Mouse (Mus musculus) cerebellum, postnatal 10 days (tissue): ENCODE data around the gene Cnga1.

Source experiments
- DNase-seq, 2 experiments: peaks; one replicate each; pipeline ENCODE4 v3.0.0; 2021; ENCODE audit warnings: mixed read lengths in 2 of 2

The Cnga1 gene

DNA sequence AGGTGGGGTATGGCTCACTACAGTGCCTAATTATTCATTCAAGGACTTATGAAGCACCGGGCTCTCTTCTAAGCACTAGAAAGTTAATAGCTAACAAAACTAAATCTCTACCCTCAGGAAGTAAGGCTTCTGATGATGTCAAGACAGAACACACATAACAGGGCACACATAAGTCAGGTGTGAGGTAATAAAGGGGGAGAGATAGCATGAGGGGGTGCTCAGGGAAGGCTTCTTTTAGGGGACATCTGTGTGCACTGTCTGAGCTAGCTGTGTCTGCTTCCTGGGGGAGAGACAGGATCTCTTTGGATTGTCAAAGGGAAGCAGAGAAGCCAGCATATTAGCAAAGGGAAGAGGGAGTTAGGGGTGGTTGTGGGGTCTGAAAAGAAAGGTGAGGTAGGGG lies at the start of gene Cnga1:
Gene Cnga1, minus strand, starts transcription at position 101 of the 400 bp plus-strand sequence.
- no peak for DNase-seq

- no peak for DNase-seq
Observed at GRCm38 (mm10) chr5:72690516-72690915, 46.4 kb upstream of the Cnga1 start.

- no peak for DNase-seq
Observed at GRCm38 (mm10) chr5:72689556-72689955, 45.5 kb upstream of the Cnga1 start.

DNA sequence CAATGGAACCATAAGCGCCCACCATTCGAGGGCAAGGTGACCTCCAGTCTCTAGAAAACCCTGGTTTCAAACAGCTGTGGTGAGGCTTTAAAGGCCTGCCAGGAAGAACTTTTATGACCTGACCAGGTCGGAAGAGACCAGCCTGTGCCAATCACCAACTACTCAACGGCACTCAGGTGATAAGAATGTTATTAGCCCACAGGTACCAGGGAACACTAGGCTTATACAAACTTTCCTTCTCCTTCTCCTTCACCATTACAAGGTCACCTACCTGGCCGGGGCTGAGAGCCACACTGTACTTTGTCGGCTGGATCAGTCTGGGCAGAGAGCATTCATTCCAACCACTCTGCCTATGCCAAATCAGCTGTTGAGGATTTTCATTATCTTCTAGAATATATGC lies 37.4 kb upstream of the Cnga1 start:
- no peak for DNase-seq

GRCm38 (mm10) chr5:72674994-72675542 lies 31.0 kb upstream of the Cnga1 start:
- no peak for DNase-seq

DNA sequence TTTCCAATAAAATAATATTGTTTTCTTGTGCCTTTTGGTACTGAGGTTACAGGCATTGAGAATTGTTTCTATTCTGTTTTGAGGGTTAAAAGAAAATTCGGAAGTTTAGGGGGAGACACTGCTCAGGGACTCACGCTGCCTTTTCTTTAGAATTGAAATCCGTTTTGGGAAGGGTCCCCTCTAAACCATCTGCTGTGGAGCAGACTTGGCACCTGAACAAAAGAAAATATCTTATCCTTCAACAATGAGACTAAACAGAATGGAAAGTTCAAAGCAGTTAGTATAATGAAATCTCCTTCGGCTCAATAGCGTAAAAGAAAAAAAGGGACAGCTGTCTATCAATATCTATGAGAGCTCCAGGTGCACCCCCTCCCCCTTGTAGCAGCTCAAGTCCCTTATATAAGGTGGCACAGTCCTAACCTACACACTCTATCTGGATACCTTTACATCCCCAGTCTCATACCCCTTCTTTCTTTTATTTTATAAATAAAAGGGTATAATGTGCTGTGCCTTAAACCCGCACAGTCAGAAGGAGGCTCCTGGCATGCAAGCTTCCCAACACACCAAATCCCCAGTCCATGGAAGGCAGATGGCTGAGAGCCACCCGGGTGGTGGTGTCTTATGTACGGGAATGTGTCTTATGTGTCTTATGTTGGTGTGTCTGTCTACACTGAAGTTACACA lies 27.1 kb upstream of the Cnga1 start:
- DNase-seq = peak; percentile 27 to 31

DNA sequence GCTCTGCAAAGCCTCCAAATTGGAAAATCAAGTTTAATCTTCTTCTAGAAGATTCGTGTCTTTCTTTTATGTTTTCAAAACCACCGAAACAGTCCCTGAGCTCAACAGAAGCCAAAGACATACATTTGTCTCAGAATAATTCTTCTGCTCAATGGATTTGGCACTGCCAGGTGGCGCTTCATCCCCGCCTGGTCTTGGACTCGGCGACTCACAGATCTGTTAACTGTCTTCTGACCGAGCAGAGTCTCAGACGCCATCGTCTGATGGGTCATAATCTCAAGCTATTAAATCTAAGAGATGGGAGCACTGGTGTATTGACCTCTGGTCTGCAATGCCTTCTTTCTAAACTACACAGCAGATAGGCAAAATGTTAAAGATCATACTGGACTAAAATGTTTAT lies 24.3 kb upstream of the Cnga1 start:
- peak; percentile 68 to 80 for DNase-seq

GRCm38 (mm10) chr5:72666428-72666827 lies 22.4 kb upstream of the Cnga1 start:
- DNase-seq = no peak

DNA sequence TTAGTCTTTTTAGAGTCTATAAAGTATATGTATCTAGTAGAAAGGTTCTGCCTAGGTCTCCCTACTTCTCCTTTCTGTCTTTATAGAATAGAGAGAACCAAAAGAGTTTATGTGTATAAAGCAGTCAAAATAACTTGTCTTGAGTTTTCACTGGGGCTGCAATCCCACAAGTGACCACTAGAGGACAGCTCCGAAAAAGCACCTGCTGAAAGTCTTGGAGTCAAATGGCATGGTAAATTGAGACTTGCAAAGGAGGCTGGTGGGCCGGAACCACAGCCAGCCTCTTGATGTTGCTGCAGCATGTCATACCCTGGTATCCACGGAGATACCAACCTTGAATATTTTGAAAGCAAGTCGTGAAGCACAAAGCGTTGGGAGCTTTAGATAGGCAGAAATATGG lies 21.2 kb upstream of the Cnga1 start:
- peak; percentile 72 to 81 for DNase-seq

- DNase-seq = no peak
Observed at GRCm38 (mm10) chr5:72664854-72665253, 20.8 kb upstream of the Cnga1 start.

DNA sequence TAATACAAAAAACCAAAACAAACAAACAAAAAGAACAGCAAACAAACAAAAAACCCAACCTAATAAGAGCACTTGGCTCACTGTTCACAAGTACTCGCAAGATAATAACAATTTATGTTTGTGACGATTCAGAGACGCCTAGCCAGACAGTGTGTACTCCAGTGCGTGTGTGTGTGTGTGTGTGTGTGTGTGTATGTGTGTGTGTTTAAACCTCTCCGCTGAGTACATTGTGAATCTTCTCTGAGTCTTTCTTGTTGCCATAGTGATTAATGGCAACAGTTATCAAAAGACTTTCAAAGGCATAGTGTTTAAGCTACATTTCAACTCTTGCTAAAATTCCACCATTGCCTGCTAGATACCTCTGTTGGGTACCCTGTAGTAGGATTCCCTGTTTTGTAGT lies 20.1 kb upstream of the Cnga1 start:
- no peak for DNase-seq

DNA sequence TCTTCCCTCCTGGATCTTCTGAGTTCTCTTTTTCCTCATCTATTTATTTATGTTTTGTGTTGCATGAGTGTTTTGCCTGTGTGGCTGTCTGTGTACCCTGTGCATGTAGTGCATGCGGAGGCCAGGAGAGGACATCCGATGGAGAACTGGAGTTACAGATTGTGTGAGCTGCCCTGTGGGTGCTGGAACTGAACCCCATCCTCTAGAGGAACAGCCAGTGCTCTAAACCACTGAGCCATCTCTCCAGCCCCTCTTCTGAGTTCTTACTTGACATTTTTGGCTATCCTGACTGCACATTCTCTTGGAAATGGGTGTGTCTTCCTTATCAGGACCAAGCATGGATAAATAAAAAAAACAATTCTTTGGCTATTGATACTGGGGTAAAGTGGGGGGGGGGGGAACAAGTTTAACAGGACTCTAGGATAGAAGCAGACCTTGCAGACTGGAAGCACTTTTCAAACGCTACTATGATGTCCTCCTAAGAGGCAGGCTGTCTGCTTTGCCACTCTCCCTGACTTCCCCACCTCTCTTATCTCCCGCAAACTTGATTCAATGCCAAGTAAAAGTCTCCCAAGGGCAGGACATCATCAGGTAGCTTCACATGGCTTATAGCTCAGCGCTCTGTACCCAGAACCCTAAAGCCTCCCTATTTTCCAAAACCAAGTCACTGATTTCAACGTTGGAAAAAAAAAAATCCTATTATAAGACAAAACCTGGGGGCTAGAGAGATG lies 17.1 kb upstream of the Cnga1 start:
- no peak for DNase-seq

GRCm38 (mm10) chr5:72658375-72658774 lies 14.3 kb upstream of the Cnga1 start:
- DNase-seq = no peak

DNA sequence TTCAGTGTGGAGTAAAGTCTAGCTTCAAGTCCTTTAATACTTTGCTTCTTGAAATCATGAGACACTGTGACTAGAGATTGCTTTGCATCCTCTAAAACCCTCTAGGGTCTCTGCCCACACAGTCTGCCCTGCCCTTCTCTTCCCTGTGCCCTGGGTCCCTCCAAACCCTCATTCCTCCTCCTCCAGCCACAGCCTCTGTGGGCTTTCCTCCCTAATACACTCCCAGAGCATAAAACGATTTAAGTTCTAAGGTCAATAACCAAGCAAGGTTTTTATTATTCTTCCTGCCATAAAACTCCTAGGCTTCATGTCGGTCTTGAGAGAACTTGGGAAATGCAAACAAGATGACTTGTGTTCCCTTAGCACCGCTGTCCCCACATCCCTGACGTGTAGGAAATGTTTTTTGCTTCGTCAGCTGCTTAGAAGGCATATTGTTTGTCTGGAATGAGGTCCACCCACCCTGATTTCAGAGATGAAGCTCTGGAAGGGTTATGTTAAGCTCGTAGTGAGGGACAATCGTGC lies 12.3 kb upstream of the Cnga1 start:
- DNase-seq = no peak

DNA sequence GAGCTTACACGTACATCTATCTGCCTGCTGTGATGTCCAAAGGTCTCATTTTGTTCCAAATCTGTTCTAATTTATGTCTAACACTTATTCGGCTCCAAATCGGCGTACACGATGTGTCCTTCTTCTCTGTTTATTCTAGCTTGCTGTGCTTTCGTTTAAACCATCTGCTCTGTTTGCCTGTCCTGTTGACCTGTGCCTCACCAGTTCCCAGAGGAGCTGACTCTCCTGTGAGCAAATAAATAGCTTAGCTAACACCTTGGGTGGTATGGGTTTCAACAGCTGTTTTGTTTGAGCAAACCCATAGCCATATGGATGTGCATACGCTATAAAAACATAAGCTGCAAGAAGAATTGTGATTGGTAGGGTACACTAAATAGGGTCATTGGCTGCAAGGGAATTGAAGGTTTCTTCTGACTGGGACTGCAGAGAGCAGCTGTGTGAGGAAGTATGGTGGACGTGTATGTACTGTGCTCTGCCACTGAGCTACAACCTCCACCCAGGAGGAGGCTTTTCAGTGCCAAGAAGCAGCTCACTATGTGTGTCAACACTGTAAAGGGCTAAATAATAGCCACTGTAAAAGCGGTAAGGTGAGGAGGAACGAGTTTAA lies 9.1 kb upstream of the Cnga1 start:
- DNase-seq = no peak

GRCm38 (mm10) chr5:72648987-72649735 lies 5.1 kb upstream of the Cnga1 start:
- DNase-seq = no peak

DNA sequence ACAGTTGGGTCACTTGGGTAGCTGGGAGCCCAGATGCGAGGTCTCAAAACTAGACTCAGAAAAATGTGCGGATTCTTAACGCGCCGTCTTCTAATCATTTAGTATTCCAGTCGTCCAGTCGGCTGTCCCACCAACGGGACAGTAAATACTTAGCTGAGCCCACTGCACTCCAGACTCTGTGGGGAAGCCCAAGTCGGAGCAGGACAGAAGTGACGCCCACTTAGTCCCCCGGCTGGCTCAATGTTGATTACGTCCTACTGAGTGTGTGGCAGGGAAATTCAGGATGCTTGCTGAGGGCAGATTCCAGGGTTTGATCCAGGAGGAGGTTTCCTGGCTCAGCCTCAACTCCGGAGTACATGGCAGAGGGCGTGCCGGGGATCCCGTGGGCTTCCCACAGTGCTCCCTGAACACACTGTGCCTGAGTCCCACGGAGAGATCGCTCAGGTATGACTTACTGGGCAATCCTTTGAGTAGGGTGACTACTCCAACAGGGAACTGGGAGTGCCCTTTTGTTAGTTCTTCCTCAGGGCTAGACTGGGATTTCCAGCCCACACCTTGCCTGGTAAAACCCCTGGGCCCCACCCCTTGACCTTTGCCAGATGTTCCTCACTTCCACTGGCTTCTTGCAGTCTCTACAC lies 4.0 kb upstream of the Cnga1 start:
- DNase-seq = no peak

GRCm38 (mm10) chr5:72647418-72647907 lies 3.4 kb upstream of the Cnga1 start, which contains the start of gene Nipal1:
Nipal1 (plus strand) TSS chr5:72647795.
- peak; percentile 61 to 64 for DNase-seq

- DNase-seq = no peak
Observed at GRCm38 (mm10) chr5:72646996-72647395, 2.9 kb upstream of the Cnga1 start.

GRCm38 (mm10) chr5:72646131-72646530 lies 2.1 kb upstream of the Cnga1 start:
- DNase-seq = no peak

GRCm38 (mm10) chr5:72643655-72644054 lies 420 bp downstream of the Cnga1 start:
- no peak for DNase-seq

GRCm38 (mm10) chr5:72640072-72640471 lies 4.0 kb downstream of the Cnga1 start:
- no peak for DNase-seq
